Mouse (Mus musculus) embryo, embryonic 10.5 days (tissue): ENCODE data around the gene Itgb6.

Experiments
- DNase-seq: peaks from one replicate; pipeline ENCODE4 v3.0.0-alpha.2; 2015; ENCODE audit warnings: low spot score

The Itgb6 gene

DNA sequence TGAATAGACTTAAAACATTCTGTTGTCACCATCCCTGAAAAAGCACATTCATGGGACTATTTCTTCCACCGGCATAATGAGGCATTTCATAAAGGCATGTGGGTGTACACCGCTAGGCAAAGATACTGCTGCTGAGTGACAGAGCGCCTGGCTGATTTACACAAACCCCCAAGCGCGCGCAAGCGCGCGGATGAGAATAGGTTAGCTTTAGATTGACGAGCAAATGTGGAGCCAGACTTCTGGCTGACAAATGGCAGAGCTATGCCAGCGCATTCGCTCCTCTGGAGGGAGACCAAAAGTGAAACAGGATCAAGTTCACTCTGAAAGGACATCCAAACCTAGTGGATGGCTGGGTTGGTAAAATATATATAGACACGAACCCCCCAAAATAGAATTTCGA, at the start of gene Itgb6:
Gene Itgb6, minus strand, starts transcription at position 130 of the 400 bp plus-strand sequence.
- DNase-seq: no peak

DNA sequence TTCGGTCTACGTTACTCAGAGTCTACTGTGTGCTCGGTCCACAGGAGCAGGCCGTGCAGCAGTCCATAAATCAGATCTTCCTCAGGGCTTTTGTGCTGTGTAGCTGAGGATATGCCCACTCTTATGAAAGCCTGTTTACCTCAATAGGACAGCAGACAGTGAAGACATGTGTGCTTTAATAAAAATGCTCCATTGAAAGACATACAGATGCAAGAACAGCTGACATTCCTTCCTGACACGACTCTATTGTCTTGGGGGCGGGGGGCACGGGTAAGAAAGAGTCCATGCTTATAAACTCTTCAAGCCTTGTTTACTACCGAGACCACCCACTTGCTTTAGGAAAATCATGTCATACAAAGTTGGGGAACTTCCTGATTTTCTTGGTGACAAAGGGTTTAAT, 44.0 kb upstream of the Itgb6 start:
- no peak for DNase-seq

DNA sequence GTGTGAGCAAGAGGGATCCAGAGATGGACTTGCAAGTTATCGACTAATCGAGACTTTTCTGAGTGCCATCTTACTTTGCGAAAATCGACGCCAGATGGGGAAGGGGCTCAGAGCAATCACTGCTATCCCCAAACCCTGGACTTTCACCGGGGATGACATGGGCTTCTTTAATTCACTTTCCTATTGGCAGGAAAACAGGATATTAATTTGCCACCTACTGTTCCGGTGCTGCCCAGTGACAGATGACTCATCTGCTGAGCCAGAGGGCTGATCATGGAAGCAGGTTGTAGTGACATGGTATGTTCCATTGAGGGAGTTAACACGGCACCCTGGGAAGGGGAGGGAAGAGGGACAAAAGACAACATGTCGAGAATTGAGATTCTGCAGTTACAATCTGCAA, 33.8 kb upstream of the Itgb6 start:
- DNase-seq: no peak

DNA sequence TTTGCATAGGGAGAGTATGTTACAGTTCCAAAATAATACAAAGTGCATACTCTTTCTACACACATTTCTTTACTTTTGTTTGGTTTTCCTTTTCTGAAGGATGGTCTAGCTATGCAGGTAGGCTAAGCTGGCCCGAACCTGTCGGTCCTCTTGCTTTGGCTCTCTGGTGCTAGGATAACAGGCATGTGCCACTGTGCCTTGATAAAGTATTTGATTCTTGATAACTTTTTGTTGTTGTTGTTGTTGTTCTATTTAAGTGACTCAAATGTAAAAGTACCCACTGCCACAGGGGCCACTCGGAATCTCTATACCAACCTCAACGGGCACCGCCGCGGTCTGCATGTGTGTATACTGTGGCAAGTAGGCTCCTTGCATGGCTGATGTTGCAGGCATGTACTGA, 32.7 kb upstream of the Itgb6 start:
- DNase-seq: no peak

DNA sequence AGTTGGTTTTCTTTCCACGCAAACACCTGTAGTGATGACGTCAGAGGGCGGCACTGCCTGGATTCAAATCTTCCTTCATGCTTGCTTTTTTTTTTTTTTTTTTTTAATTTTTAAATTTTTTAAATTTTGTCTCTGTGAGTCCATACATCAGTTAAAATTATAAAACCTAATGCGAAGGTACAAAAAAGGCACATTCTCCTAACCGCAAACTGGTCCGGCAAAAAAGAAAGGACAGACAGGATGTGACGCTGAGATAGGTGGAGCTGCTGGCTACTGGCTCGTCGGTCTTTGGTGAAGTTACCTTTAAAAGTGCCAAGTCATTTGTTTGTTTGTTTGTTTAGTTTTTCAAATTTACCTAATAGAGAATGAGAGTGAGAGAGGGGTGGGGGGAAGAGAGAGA, 28.8 kb upstream of the Itgb6 start:
- no peak for DNase-seq

DNA sequence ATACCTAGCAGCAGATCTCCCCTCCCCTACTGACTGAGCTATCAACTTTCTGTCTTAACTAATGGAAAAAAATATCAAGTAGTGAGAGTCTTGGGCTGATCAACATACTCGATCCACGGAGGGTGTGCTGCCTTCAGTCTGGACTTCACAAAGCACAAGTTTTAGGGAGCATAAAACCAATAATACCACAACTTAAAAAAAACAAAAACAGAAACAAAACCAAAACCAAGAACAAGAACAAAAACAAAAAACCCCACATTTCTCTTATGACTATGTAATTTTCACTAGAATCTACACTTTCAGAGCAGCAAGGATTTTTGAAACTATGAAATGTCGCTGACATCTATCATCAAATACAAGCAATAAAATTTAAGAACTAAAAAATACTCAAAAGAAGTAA, 28.1 kb upstream of the Itgb6 start:
- no peak for DNase-seq

DNA sequence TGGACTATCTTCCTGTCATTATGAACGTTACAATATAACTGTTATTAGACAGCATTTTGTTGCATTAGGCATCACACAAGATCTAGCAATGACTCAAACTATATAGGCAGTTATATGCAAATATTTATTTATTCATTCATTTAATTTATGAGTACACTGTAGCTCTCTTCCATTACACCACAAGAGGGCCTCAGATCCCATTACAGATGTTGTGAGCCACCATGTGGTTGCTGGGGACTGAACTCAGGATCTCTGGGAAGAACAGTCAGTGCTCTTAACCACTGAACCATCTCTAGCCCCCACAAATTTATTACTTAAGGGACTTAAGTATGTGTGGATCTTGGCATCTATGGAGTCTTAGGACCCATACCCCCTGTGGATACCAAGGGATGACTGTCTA, 26.1 kb upstream of the Itgb6 start:
- DNase-seq: no peak

DNA sequence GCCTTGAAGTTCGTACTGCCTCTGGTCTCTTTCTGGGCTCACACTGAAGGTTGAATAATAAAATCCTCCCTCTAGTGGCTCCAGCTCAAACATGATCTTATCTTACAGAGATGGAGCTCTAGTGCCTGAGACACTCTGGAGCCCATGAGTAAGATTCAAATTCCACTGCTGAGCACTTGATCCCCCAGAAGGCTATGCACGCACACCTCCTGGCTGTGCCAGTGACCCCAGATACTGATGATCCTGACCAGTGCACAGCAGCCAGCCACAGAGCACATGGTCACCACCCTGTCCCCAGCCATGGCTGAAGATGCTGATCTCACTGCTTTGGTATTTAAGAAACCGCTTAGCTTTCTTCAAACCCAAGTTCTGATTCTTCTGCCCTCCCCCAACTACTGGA, 25.1 kb upstream of the Itgb6 start:
- DNase-seq: peak; percentile 19

DNA sequence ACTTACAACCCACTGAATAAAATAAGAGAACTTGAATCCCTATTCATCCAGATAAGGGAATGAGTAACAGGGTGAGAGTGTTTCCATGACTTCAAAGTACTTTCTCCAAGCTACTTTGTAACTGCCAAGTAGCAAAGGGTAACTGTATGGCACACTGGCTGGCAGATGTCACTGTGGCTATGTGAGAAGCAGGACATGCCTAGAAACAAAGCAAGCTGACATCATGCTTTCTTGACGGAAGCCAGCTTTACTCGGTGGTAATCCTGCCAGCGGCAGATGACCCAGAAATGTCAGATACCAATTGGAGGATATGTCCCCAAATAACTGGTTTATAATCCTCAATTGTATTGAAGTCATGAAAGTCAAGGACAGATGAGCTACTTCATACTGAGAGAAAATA, 22.2 kb upstream of the Itgb6 start:
- DNase-seq: no peak

DNA sequence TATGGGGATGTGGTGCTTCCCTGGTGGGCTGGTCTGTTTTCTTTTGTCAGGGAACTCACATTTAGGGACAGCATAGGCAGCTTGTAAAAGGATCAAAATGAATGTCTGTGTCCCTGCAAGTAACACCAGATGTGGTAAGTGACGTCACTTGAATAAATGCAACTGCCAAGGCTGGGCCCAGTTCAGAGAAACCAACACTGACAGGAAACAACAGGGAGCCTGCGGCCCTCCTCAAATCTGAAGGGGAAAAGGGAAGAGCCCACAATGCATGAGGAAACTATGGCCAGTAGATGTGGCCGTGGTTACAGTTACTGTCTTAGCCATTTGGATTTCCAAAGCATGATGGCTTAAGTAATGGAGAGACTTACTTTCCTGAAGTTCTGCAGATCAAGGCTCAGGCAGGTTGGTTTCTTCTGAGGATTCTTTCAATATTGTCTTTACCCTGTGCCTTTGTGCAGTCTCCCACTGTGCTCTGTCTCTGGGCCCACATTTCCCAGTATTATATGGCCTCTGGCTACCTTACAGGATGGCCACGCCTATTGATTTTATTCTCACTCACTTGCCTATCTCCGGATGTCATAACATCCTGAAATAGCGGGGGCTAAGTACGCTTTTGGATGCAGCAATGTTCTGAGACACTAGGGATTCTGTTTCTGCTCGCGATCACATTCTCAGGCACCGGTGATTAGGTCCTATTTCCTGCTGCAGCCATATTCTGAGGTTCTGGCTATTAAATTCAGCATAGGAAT, 17.1 kb upstream of the Itgb6 start:
- peak; percentile 22 for DNase-seq

DNA sequence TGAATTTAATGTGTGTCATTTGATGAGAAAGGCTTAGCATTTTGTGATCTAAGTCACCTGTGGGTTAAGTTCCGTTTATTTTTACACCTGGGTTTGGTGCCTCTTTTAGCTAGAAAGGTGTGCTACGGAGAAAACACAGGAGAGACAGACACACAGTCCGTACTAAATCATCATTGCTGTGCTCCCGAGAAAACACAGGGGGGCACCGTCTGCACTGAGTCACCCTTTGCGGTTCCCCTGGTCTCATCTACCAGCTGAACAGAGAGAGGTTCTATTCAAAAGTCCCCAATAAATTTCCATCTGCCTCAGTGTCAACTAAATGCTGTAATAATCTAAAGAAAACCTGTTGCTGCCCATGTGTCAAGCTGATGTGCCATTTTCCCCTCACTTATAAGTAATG, 8.5 kb upstream of the Itgb6 start:
- peak; percentile 39 for DNase-seq

DNA sequence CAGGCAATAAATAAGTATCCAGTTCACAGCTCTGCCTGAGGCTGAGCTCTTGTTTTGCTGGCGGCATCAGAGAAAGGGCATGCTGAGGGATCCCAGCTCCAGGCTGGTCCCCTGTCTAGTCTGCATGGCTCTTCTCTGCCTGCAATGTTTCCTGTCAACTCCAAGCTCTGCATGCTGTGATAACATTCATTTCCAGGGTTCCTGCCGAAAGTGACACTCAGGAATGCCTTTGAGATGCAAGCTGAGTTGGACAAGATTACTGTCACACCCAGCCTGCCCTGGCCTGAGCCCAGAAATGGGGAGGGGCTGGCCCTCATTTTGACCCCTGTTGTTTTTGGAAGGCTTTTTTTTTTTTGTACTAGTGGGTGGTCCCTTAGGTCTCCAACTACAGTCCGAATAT, 7.6 kb upstream of the Itgb6 start:
- DNase-seq: peak; percentile 69

DNA sequence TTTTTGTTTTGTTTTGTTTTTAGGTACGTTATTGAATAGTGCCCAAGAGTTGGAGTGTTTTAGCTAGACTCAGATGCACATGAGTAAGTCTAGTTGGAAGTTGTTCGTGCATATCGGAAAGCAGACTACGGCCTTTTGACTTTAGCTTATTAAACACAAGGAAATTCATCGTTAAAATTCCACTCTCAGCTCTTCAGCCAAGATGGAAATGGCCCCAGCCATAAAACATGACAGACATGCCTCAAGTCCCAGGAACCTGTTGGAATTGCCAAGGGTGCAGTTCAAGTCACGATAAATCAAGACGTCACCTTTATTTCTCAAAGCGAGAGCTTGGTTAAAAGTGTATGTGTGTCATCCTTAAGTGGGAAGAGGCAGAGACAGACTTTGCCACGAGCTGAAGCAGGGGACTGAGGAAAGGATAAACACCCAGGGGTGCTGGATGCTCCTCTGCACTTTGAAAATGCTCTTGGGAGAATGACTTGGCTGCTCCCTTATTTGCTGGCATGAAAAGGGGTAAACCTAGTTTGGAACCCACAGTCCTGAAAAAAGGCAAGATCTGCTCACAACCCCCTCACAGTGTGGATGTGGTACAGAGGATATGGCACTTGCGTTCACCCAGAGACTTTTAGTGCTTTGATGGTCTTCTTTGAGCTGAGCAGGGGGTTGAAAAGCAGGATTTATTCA, 6.6 kb upstream of the Itgb6 start:
- DNase-seq: no peak

DNA sequence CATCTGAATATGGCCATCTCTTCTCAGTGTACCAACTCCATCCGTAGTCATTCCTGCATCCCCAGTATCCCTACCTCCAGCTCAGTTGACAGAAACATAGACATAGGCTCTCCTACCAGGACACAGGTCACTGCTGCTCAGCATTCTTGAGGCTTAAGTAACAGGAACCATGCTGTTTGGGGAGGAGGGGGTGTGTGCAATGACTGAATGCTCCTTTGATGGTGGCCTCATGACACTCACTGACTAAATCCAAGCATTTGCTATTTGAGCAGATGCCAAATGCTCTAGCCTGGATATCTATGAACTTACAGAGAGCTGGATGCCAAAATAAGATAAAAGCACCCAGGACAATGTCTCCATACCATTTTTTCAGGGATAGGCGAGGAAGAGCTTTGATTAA, 2.2 kb upstream of the Itgb6 start:
- DNase-seq: no peak

DNA sequence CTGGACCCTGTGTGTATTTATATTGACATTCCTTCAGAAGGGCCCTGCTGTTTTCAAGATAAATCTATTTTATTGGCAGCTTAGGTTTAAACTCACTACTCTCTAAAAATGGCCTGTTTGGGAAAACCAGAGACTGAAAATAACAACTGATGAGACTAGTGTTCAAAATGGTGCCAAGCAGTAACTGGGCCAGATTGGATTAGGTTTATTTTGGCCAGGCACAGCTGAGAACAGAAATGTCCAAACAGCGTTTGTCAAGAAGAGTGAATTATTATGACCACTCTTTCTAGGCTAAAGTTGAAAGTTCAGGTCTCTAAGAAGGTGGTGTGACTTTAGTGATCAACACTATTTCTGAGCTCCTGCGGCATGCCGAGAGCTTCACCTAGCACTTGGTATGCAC, 524 bp upstream of the Itgb6 start:
- DNase-seq: no peak

DNA sequence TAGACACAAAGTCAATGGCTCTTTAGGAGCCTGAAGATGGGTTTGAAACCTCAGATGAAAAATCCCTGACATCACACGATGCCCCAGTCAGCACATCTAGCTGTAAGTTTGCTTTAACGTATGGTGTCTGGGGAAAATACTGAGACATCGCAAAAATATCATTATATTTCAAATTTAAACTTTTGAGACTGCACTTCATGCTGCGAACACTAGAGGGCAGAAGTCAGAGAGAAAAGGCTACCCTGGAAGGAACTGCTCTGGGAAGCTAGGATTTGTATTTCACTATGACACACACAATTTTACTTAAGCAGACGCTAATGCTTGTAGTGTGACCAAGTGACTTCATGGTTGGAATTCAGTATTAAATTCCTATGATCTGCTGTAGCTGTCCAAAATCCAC, 1.5 kb downstream of the Itgb6 start:
- DNase-seq: peak; percentile 63

DNA sequence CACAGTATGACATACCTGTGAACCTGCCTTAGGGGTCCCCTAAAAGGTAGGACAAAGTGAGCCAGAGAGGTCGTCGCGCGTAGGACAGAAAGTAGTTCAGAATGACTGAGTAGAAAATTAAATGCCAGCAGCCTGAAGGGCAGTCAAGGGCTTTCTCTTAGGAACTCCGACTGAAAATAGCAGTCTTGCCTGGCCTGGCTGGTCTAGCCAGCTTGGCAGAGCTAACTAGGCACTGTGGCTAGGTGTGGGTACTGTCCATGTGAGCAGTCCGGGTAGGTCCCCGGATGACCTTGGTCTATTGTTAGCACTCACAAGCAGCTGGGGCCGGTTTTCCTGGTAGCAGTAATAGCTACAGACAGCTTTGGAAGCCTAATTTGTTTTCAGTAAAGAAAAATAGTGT, 2.2 kb downstream of the Itgb6 start:
- DNase-seq: no peak

DNA sequence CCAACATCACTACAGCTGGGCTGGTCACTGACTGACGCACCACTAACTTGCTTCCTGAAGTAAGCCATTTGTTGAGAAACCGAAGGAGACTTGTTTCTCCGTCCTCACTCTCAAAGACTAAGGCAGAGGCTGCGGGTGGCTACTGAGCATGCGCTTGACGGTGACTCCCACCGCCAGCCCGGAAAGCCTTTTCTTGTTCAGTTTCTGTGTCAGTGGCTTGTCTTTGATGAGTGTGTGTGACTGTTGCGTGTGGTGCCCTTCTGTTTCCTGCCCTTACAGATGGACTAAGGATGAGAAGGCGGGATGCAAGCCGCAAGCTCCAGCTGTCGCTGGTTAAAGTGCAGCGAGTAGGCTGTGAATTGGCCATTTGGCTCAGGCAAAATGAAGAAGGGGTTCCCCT, 5.1 kb downstream of the Itgb6 start:
- DNase-seq: no peak

DNA sequence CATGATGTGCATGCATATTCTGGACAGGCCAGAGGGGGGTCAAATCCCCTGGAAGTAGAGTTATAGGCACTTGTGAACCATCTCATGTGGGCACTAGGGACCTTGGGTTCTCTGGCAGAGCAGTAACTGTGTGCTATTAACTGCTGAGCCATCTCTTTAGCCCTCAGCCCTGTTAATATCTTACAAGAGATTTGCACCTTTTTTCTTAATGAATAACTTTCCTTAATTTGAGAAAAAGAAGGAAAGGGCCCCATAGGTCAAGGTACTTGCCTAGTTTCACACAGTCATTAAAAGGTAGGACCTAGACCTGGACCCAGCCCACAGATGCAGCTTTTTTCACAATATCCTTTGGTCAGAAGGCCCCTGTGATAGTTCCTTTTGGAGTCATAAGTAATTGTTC, 5.9 kb downstream of the Itgb6 start:
- DNase-seq: no peak

DNA sequence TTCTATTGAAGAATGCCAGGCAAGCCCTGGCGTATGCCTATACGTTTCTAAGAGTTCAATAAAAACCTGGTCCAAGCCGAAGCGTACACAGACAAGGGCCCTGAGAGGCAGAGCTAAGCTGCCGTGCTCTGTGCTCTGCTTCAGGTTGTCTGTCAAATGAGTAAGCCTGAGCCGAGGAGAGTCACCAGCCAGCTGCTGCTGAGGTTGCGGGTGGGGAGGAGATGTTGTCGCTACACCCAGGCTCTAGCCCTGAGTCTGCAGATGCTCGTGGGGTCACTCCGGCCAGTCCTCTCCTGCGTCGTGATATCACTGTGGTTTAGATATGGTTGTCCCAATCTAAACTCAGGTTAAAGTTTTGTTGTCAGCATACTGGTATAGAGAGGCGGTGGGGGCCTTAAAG, 6.7 kb downstream of the Itgb6 start:
- DNase-seq: no peak

DNA sequence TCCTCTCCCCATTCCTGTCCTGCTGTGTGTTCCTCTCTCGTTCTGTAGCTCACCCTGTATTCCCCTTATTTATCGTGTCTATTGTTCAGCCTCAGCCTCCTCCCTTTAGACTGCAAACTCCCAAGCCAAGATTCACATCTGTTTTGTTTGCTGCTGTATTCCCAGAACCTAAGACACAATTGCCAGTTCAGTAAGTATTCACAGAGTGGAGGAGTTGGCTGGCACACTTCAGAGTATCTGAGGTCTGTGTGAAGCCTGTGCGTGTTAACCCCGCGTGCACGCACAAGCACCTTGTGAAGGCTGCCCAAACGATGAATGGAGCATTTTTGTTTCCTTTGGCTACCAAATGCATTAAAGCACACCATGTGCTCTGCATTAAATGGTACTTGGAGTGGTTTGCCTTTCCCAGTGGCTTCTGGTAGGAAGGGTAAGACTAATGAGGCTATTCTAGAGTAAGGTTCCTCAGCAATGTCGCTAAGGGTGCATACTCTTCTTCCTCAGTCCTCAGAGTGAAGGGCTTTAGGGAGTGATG, 7.4 kb downstream of the Itgb6 start:
- no peak for DNase-seq

DNA sequence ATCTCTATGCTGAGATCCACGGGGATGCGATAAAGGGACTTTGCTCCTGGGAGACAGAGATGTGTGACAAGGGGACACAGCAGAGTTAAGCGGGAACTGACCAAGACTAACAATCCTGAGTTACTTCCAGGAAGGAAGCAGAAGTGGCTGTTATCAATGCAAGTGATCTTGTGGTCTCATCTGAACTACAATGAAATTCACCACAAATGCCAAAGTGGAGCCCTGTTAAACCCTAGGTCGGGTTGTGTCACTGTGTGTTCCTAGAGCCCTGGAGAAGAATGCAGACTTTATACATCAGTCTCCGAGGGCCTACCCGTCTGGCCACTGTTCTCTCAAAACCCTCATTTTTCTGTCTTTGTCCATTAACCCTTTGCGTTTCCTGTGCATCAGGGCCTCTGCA, 8.0 kb downstream of the Itgb6 start:
- no peak for DNase-seq

DNA sequence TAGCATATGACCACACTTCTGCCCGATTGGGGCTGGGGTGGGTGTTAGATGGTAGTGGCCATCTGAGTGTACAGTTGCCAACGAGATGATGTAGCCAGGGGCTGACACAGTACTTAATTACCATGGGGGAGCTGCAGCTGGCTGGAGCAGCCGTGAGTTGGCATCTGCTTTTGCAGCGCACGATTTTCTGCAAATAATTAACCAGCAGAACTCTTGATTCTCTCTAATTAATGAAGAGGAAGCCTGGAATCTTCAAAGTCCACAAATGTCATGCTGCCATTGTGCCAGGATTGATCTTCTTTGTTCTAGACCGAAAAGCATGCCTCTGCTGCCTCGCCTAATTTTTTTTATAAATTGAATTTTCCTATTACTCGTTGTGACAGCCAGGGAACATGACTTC, 8.6 kb downstream of the Itgb6 start:
- DNase-seq: no peak

DNA sequence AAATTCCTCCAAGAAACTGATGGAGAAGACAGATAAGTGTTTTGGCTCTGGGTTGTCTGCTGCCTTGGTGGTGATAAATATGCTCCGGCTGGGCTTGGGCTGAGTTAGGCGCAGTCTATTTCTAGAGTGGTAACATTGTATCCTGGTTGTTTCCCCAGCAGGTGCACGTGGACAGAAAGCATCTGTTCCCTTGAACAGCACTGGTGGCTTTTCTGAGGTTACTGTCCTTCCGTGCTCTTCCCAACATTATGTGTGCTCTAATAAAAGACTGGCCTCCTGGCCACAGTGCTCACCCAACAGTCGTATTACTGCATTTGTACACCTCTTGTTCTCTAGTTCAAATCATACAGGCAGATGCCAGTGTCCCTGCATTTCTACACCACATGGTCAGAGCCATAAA, 9.6 kb downstream of the Itgb6 start:
- no peak for DNase-seq
